Mouse (Mus musculus): ENCODE results near the gene Plekhm3.
A peak's percentile ranks its signal among the peaks of the same experiment; 100 is the strongest.

Plekhm3 gene

GRCm38 (mm10) chr1:64817709-64818108 is 138.9 kb downstream of the Plekhm3 start:
- DNase-seq = no peak

GRCm38 (mm10) chr1:64813182-64813581 is 143.4 kb downstream of the Plekhm3 start:
- no peak for DNase-seq

- DNase-seq = no peak
These were observed 144.7 kb downstream of the Plekhm3 start for GRCm38 (mm10) chr1:64811956-64812355.

DNA sequence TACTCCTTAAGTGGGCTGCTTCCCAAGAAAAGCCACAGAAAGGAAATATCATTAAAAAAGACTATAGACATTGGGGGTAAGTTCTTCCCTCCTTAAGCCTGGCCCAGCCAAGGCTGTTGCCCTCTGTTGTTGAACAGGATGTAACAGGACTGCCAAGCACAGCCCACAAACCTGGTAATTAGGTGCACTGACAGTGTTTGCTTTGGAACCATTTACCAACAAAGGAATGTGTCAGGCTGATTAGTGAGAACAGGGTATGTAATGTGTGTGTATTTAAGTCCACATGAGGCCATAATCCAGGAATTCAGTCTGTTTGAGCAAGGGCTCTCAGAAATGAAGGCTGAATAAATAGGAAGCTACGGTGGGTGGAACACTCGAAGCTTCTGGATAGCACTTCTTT is 147.5 kb downstream of the Plekhm3 start:
- DNase-seq = no peak

DNA sequence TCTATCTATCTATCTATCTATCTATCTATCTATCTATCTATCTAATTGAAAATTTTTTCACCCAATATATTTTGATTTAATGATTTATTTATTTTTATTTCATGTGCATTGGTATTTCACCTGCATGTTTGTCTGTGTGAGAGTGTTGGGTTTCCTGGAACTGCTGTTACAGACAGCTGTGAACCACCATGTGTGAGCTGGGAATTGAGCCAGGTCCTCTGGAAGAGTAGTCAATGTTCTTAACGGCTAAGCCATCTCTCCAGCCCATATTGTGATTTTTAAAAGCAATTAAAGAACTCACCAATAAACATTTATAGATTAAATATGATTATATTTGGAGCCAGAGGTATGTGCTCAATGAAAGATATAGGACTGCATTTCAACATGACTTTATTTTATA is 148.9 kb downstream of the Plekhm3 start:
- no peak for DNase-seq

DNA sequence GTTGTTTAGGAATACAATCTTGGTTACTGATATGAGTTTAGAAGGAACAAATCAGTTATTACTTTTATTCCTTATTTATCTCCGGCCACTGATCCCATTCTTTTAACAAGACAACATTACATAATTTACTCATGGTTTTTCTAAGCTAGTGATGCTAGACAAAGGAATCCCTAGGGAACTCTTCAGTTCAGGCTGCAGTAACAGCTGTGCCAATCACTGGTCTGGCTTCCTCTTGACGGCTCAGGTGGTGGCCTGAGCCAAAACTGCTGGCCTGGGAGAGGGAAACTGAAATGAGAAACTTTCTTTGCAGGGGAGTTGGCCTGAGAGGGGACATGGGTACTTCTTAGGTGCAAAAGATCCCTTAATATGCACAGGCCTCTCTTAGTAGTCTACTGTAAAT is 151.4 kb downstream of the Plekhm3 start:
- no peak for DNase-seq

- DNase-seq = no peak
These were observed 154.0 kb downstream of the Plekhm3 start for GRCm38 (mm10) chr1:64802631-64803030.

DNA sequence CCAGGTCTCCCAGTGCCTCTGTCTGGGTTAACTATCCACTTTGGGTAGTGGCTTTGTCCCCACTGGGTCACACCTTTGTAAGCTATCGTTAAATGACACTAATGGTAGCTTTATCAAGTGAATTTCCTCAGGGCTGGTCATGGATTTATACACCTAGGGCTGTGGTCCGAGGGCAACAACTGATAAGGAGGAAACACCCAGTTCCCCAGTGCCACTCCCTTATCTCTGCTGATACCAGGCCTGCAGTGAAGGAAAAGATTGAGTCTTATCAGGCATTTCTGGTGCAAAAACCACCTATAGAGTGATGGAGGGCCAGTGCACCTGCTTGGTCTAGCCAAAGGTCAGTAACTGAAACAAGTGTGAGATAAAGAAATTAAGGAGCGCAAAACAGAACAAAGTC is 159.0 kb downstream of the Plekhm3 start:
- no peak for DNase-seq

DNA sequence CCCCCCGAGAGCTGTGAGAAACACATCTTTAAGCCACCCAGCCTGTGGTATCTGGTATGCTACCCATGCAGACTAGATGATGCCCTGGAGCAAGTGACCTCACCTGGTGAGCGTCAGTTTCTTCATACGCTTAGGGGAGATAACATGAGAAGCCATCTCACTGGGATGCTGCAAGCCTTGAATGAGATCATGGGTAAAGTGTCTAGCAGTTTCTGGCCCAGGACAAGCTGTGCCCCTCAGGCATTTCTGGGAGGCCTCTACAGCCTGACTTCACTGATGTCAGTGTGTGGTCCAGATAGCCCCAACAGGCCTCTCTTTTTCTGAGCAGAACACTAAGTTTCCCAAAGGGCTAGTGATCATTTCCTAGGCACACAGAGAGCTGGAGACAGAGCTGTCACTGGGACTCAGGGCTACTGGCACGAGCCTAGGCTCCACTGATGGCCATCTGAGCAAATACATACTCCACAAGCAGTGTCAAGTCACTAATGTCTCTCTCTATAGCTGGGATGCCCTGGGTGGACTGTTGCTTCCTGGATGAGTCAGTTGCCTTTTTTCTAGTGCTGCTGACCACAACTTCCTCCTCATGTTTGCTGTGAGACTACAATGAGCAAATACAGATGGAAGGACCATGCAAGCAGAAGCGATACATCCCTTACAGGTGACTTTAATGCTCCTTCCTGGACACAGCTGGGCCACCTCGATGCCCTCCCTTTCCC is 159.6 kb downstream of the Plekhm3 start:
- DNase-seq = no peak

DNA sequence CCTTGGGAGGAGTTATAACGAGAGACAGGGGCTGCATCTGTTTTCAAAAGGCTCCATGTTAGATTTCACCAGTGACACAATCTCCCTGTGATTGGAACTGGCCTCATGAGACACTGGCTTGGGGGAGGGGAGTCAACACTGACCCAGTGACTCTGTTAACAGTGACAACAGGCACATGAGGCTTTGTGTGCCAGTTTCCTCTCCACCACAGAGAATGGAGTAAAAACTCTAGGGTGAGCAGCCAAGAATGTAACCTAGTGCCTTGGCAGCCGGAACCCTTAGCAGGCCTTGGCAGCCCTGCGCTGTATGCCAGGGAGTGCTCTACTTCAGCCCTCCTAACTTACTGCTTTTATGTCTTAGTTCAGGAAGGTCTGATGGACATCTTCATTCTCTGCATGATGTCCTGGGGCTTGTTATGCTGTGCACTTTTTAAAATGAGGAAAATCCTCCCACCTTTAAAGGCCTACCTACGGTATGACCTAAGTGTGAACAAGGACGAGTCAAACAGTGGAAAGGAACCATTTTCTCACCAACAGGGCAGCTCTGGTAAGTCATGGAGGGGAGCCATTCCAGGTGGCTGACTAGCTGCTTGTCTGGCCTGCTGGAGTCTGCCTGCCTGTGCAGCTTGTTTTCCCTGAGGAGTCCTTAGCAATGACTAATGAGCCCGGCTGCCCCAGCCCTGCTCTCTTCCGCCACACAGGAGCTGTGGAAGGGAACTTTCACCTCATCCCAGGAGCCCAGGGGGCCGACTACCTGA is 161.2 kb downstream of the Plekhm3 start:
- DNase-seq = no peak

DNA sequence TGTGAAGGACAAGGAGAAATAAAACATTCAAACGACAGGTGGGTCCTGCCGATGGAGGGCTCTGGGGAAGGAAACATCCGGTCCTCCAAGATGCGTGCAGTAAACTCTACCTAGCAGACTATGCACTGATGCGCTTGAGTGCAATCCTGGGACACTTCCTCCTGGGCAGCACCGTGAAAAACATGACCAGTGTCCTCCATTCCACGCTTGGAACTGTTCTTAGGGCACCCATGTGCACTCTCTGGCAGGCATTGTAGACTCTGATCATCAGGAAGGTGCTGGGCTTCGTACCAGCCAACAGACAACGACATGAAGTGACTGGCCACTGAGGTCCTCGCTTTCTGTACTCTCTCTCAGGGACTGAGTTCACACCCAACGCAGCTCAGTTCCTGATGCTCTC is 162.5 kb downstream of the Plekhm3 start:
- DNase-seq = no peak

DNA sequence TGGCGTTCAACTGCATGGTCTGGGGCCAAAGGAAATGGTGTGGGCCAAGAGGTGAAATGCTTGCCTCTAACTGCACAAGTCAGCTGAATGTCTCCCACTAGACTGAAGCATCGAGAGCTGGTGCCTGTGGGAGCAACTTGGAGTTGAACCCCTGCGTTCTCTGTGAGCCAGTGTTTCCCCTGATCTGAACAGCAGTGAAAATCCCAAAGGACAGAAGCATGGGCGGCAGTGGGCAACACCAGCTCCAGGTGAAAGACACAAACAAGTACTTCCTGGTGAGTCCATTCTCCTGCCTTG is 163.4 kb downstream of the Plekhm3 start:
- no peak for DNase-seq

- no peak for DNase-seq
These were observed 163.9 kb downstream of the Plekhm3 start for GRCm38 (mm10) chr1:64792521-64793233.

DNA sequence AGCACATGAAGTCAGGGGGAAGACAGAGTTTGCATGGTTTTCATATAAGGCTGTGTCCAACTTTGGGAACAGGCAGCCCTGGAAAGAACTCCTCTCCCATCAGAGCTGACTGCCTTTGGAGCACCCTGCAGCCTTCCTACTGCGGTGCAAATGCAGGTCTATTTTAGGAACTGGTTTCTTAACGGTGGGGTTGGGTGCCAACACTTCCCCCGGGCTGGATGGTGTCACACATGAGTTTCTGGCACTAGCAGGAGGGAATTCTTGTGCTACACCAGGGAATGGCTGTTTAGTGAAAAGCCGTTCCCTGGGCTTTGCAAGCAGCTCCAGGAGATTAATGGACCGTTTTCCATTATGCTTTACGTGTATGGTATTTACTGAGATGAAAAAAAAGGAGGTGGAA is 164.8 kb downstream of the Plekhm3 start:
- peak; percentile 89 for DNase-seq

DNA sequence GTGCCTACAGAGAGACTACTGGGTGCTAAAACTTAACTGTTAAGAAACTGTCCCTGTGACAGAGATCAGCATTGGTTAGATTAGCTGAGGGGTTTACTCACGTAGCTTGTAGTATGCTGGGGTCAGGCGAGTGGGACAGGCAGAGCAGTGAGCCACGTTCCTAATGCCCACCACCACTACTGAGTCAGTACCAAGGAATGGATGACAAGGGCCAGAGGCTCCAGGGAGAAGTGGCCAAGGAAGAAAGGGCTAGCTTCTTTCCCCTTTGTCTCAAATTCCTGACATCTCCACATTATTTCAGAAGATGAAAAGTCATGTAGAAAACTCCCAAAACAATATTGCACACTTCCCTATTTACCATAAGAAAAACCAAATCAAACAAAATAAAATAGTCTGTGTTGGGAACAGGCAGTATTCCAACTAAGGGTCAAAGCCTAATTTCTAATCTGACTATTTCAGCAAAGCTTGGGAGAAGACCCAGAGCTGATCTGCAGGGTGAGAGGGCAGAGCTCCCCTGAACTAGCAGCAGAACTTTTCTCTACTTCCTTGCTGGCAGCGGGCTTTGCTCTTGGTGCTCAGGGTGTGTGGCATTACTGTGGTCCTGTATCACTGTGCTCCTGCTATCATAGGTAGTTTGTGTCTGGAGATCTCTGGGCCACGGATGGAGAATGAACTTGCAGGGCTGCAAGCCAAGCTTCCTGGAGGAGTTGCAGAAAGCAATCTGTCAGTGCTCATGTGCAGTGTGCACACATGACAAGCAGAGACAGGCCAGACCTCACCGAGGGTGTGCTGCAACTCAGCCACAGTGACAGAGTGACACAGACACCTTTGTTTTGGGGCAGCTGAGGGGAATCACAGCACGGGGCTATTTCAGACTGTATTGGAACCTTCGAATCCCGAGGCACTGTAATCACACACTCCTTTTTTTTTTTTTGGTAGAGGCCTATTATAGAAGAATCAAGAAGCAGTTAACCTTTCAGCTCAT is 165.5 kb downstream of the Plekhm3 start:
- DNase-seq = no peak

DNA sequence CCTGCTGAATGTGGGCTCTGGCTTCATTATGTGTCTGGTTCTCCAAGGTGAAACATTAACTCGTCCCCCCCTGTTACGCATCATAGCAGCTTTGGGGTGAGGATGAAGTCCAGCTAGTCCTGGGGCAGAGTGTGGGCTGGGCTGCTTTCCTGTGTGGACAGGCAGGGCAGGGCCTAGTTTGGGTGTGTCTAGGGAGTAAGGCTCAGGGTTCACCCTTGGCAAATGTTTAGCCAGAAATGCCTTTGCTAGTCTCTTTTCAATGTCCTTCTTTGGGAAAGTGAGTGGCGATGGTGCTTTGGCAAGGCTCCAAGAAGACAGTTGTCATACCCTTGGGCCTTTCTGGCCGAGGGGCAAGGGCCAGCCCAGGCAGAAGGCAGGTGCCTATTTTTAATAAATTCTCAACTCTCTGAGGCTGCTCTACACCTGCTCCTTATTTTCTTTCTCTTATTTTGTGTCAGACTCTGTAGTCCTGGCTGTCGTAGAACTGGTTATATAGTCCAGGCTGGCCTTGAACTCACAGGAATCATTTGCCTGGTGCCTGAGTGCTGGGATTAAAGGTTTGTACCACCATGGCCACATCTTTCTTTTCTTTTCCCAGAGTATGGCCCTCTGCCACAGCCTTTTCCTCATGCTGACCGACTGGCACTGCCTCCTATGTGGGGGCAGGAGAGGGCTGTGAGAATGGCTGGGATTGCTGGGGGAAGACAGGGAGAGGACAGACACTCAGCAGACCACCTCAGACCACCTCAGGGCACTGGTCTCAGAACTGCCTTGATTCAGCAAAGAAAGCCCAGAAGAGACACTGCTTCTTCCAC is 168.7 kb downstream of the Plekhm3 start:
- no peak for DNase-seq

- DNase-seq = no peak
These were observed 176.8 kb downstream of the Plekhm3 start for GRCm38 (mm10) chr1:64779863-64780262.

DNA sequence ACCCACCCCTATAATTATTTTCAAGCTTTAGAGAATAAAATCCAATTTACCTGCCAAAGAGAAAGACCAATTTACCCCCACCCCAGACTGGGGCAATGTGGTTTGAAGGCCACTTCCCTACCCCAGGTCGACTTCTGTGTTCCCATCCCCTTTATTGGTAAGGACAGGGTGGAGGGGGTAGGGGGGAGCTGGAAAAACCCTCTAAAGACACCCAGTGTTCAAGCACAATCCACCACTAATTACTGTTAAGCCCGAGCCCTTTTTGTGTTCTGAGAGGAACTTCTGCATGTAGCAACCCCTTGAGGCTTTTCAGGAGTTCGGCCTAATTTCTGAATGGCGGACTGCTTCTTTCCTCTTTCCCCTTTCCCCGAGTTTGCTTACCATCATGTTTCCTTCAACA is 177.2 kb downstream of the Plekhm3 start:
- no peak for DNase-seq

DNA sequence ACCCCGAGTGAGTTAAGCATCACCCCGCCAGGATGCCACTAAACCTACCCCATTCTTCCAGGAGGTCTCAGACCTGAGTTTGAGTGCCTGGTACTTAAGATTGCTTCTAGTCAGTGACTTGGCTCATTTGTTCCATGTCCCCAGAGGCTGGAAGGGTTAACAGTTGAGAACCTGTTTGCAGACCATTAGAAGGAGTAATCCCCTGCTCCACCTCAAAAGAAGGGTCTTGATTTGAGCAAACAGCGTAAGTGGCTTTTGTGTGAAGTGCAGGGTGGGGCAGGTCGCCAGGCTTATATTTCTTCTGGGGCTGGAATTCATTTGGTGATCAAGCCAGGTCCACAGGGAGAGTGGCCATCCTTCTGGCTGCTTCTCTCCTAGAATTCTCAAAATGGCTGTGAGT is 183.3 kb downstream of the Plekhm3 start:
- no peak for DNase-seq

- DNase-seq = no peak
These were observed 186.5 kb downstream of the Plekhm3 start for GRCm38 (mm10) chr1:64770169-64770568.

DNA sequence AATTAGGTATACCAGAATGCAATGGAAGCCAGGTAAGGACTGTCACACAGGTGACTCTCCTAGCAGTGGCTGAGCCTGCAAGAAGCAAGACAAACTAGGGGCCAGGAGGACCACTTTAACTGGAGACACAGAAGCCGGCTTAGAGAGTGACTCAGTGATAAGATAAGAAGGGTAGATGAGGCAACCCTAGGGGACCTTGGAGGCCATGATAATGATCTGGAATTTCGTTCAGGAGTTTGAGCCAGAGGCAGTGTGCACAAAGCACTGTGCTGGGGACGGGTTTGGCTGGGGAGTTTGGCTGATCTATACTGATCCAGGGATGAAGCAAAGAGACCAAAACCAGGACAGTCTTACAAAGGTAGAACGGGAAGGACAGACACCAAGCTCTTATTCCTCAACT is 195.0 kb downstream of the Plekhm3 start:
- DNase-seq = no peak

DNA sequence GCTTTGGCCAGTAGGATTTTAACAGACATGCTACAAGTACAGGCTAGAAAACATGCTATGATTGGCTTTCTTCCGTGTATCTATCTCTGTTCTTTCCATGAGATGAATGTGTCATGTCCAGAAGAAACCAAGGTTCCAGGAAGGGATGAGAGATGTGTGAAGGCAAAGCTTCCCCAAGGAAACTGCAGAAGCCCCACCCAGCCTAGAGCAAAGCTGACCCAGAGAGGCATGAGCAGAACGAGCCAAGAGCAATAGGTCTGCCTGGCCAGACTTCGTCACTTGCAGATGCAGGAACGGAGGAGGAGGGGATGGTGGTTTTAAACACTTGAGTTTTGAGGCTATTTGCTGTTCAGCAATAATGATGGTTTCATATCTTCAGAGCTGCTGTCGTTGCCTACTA is 198.9 kb downstream of the Plekhm3 start:
- no peak for DNase-seq
